Comparison of ENCODE assay signal across 13 mouse cellular contexts in the genomic region with DNA sequence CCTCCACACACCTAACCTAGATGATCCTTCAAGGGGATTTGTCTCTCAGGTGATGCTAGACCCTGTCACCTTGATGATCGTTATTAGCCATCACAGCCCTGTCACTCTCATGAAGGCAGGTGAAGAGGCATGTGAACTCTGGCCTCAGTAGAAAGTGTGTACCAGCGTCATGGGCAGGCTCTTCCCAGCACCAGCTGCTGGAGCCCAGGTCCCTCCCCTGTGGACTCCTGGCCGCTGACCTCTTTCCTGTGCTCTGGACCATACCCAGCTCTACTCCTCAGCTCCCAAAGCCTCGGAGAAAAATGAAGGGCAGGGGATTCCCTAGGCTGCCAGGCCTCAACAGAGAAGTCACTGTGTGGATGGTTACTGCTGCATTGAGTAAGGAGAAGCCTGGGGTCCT.
"Had no signal": no experiment of that assay in that cellular context is flagged by ENCODE, and none has a peak within 500 bp of the region (broad histone marks: within the 10 kb centered on the region; RNA-seq: fewer than 3 reads in every experiment).

No protein-coding gene starts in this region.

- H3K4me3 ChIP-seq: limb, embryonic 12.5 days; liver, embryonic 15.5 days; midbrain, embryonic 13.5 days had no signal

- H3K9me3 ChIP-seq: limb, embryonic 12.5 days; liver, embryonic 15.5 days; midbrain, embryonic 13.5 days had no signal

- DNase-seq: layer of hippocampus, adult 9-11 months; layer of hippocampus, postnatal 36 days; liver; lung, adult 2 months; lung, postnatal 36 days; right cerebral cortex, adult 18-20 months; right cerebral cortex, postnatal 25 days had no signal

- ATAC-seq: hindbrain, postnatal 0 days; lung, postnatal 0 days had no signal

- H3K36me3 ChIP-seq: limb, embryonic 12.5 days; liver, embryonic 15.5 days; midbrain, embryonic 13.5 days had no signal

- H3K4me1 ChIP-seq: liver, embryonic 15.5 days had no signal

- H3K9ac ChIP-seq: limb, embryonic 12.5 days; liver, embryonic 15.5 days; midbrain, embryonic 13.5 days had no signal

- H3K4me2 ChIP-seq: limb, embryonic 12.5 days; liver, embryonic 15.5 days; midbrain, embryonic 13.5 days had no signal

- H3K27me3 ChIP-seq: liver, embryonic 15.5 days had no signal

- H3K27ac ChIP-seq: hindbrain, postnatal 0 days; liver, embryonic 15.5 days; stomach, postnatal 0 days had no signal
